Mouse (Mus musculus): ENCODE data around the gene Car14.
"Not testable (repeated sequence)": the region's sequence is repeated elsewhere in the genome, so short reads cannot be mapped to it uniquely, and the experiment has no call there.

Car14 gene

GRCm38 (mm10) chr3:95904568-95904967 lies at the start of gene Car14:
Car14 (minus strand) TSS chr3:95904691.
- DNase-seq (ENCODE audit: low read depth) = no peak

GRCm38 (mm10) chr3:95953522-95953921 lies 49.0 kb upstream of the Car14 start:
- DNase-seq (ENCODE audit: low read depth) = no peak

GRCm38 (mm10) chr3:95953023-95953422 lies 48.5 kb upstream of the Car14 start:
- DNase-seq (ENCODE audit: low read depth) = no peak

GRCm38 (mm10) chr3:95951566-95951965 lies 47.1 kb upstream of the Car14 start:
- DNase-seq (ENCODE audit: low read depth) = not testable (repeated sequence)

- peak; percentile 97 for DNase-seq (ENCODE audit: low read depth)
Observed at GRCm38 (mm10) chr3:95950763-95951551, 46.5 kb upstream of the Car14 start.

GRCm38 (mm10) chr3:95948325-95948724 lies 43.8 kb upstream of the Car14 start:
- DNase-seq (ENCODE audit: low read depth) = no peak

GRCm38 (mm10) chr3:95945731-95946240 lies 41.3 kb upstream of the Car14 start:
- no peak for DNase-seq (ENCODE audit: low read depth)

GRCm38 (mm10) chr3:95944742-95945141 lies 40.3 kb upstream of the Car14 start:
- no peak for DNase-seq (ENCODE audit: low read depth)

GRCm38 (mm10) chr3:95943226-95943625 lies 38.7 kb upstream of the Car14 start:
- no peak for DNase-seq (ENCODE audit: low read depth)

GRCm38 (mm10) chr3:95942749-95943148 lies 38.3 kb upstream of the Car14 start:
- no peak for DNase-seq (ENCODE audit: low read depth)

- DNase-seq (ENCODE audit: low read depth) = peak; percentile 58
Observed at GRCm38 (mm10) chr3:95938835-95939234, 34.3 kb upstream of the Car14 start.

GRCm38 (mm10) chr3:95938217-95938616 lies 33.7 kb upstream of the Car14 start:
- DNase-seq (ENCODE audit: low read depth) = no peak

- DNase-seq (ENCODE audit: low read depth) = no peak
Observed at GRCm38 (mm10) chr3:95934448-95934847, 30.0 kb upstream of the Car14 start.

GRCm38 (mm10) chr3:95933111-95933750 lies 28.7 kb upstream of the Car14 start:
- DNase-seq (ENCODE audit: low read depth) = no peak

- peak; percentile 25 for DNase-seq (ENCODE audit: low read depth)
Observed at GRCm38 (mm10) chr3:95932566-95932965, 28.1 kb upstream of the Car14 start.

- peak; percentile 42 for DNase-seq (ENCODE audit: low read depth)
Observed at GRCm38 (mm10) chr3:95932157-95932556, 27.7 kb upstream of the Car14 start.

GRCm38 (mm10) chr3:95931471-95931870 lies 27.0 kb upstream of the Car14 start:
- peak; percentile 75 for DNase-seq (ENCODE audit: low read depth)

- peak; percentile 78 for DNase-seq (ENCODE audit: low read depth)
Observed at GRCm38 (mm10) chr3:95930471-95930789, 25.9 kb upstream of the Car14 start.

GRCm38 (mm10) chr3:95929581-95930470 lies 25.3 kb upstream of the Car14 start:
- no peak for DNase-seq (ENCODE audit: low read depth)

- peak; percentile 99 for DNase-seq (ENCODE audit: low read depth)
Observed at GRCm38 (mm10) chr3:95928658-95929503, 24.4 kb upstream of the Car14 start, which contains the start of gene Anp32e. Anp32e (plus strand) TSS chr3:95929246.

- DNase-seq (ENCODE audit: low read depth) = no peak
Observed at GRCm38 (mm10) chr3:95928261-95928657, 23.8 kb upstream of the Car14 start.

Measured in induced T-regulatory cell, adult 2 months (primary cell).